Mouse (Mus musculus): ENCODE measurements around the gene Oma1. TPM values are rescaled to one million over a fixed set of nuclear protein-coding genes. Genes with fewer than 3 reads are reported as not detected.
A peak's percentile ranks its signal among the peaks of the same experiment; 100 is the strongest.

The Oma1 gene
- total RNA-seq (2015; ENCODE audit: low replicate concordance) = 0.96 and 7.9 TPM in 2 replicates
- 10.0 and 18.7 TPM in 2 replicates for total RNA-seq (2017; ENCODE audit: low replicate concordance)

- ATAC-seq (replicated peaks; ENCODE audit: low FRiP score, poor library complexity, severe bottlenecking) = peak; percentile 99
Measured at GRCm38 (mm10) chr4:103313587-103314525, at the start of gene Oma1. Oma1 (plus strand) TSS chr4:103313812.

GRCm38 (mm10) chr4:103263812-103264396 lies 49.7 kb upstream of the Oma1 start:
- no peak for ATAC-seq (replicated peaks; ENCODE audit: low FRiP score, poor library complexity, severe bottlenecking)

- no peak for ATAC-seq (replicated peaks; ENCODE audit: low FRiP score, poor library complexity, severe bottlenecking)
Measured at GRCm38 (mm10) chr4:103265166-103265565, 48.4 kb upstream of the Oma1 start.

- no peak for ATAC-seq (replicated peaks; ENCODE audit: low FRiP score, poor library complexity, severe bottlenecking)
Measured at GRCm38 (mm10) chr4:103269336-103269735, 44.3 kb upstream of the Oma1 start.

- no peak for ATAC-seq (replicated peaks; ENCODE audit: low FRiP score, poor library complexity, severe bottlenecking)
Measured at GRCm38 (mm10) chr4:103273021-103273420, 40.6 kb upstream of the Oma1 start.

- ATAC-seq (replicated peaks; ENCODE audit: low FRiP score, poor library complexity, severe bottlenecking) = no peak
Measured at GRCm38 (mm10) chr4:103288342-103288741, 25.3 kb upstream of the Oma1 start.

- no peak for ATAC-seq (replicated peaks; ENCODE audit: low FRiP score, poor library complexity, severe bottlenecking)
Measured at GRCm38 (mm10) chr4:103290763-103291162, 22.8 kb upstream of the Oma1 start, which contains the start of gene 4921539E11Rik. 4921539E11Rik (minus strand) TSS chr4:103290863.

- ATAC-seq (replicated peaks; ENCODE audit: low FRiP score, poor library complexity, severe bottlenecking) = no peak
Measured at GRCm38 (mm10) chr4:103299342-103299741, 14.3 kb upstream of the Oma1 start.

- ATAC-seq (replicated peaks; ENCODE audit: low FRiP score, poor library complexity, severe bottlenecking) = no peak
Measured at GRCm38 (mm10) chr4:103303851-103304250, 9.8 kb upstream of the Oma1 start.

- ATAC-seq (replicated peaks; ENCODE audit: low FRiP score, poor library complexity, severe bottlenecking) = no peak
Measured at GRCm38 (mm10) chr4:103314526-103314910, 906 bp downstream of the Oma1 start.

- no peak for ATAC-seq (replicated peaks; ENCODE audit: low FRiP score, poor library complexity, severe bottlenecking)
Measured at GRCm38 (mm10) chr4:103315861-103316260, 2.2 kb downstream of the Oma1 start.

GRCm38 (mm10) chr4:103321461-103321860 lies 7.8 kb downstream of the Oma1 start:
- ATAC-seq (replicated peaks; ENCODE audit: low FRiP score, poor library complexity, severe bottlenecking) = no peak

GRCm38 (mm10) chr4:103324688-103325451 lies 11.3 kb downstream of the Oma1 start:
- ATAC-seq (replicated peaks; ENCODE audit: low FRiP score, poor library complexity, severe bottlenecking) = no peak

GRCm38 (mm10) chr4:103326994-103327393 lies 13.4 kb downstream of the Oma1 start:
- no peak for ATAC-seq (replicated peaks; ENCODE audit: low FRiP score, poor library complexity, severe bottlenecking)

GRCm38 (mm10) chr4:103329348-103329747 lies 15.7 kb downstream of the Oma1 start:
- ATAC-seq (replicated peaks; ENCODE audit: low FRiP score, poor library complexity, severe bottlenecking) = no peak

GRCm38 (mm10) chr4:103335134-103335533 lies 21.5 kb downstream of the Oma1 start:
- ATAC-seq (replicated peaks; ENCODE audit: low FRiP score, poor library complexity, severe bottlenecking) = no peak

- no peak for ATAC-seq (replicated peaks; ENCODE audit: low FRiP score, poor library complexity, severe bottlenecking)
Measured at GRCm38 (mm10) chr4:103340726-103341125, 27.1 kb downstream of the Oma1 start.

GRCm38 (mm10) chr4:103341620-103342019 lies 28.0 kb downstream of the Oma1 start:
- ATAC-seq (replicated peaks; ENCODE audit: low FRiP score, poor library complexity, severe bottlenecking) = no peak

- peak; percentile 43; the same call in 1 of the 2 replicates for ATAC-seq (replicated peaks; ENCODE audit: low FRiP score, poor library complexity, severe bottlenecking)
Measured at GRCm38 (mm10) chr4:103346058-103346457, 32.4 kb downstream of the Oma1 start.

- no peak for ATAC-seq (replicated peaks; ENCODE audit: low FRiP score, poor library complexity, severe bottlenecking)
Measured at GRCm38 (mm10) chr4:103346849-103347248, 33.2 kb downstream of the Oma1 start.

All from erythroblast, adult 5-6 weeks (primary cell).